Mouse (Mus musculus) kidney, adult 2 months (tissue): ENCODE results near the gene Ddah1.

Source experiments
- CTCF ChIP-seq: fragments of 200-500 bp; conservative IDR thresholded peaks from 2 replicates; pipeline ENCODE4 v1.5.1; 2011; ENCODE audit warnings: low read depth, mild to moderate bottlenecking, control low read depth, low read length, moderate library complexity, mixed read lengths; ENCODE audit not compliant: insufficient read depth, insufficient read length
- POLR2A ChIP-seq: fragments of 200-500 bp; IDR thresholded peaks from one replicate; pipeline ENCODE4 v1.6.1; 2011; ENCODE audit warnings: low read depth, low read length, control low read depth

GRCm38 (mm10) chr3:145773384-145773783, 14.9 kb downstream of the Ddah1 start:
- no peak for TF ChIP-seq CTCF
- TF ChIP-seq POLR2A = no peak
